Mouse (Mus musculus) bone marrow, adult 2 months (tissue): ENCODE data around the gene Rdh16f2. TPM values are rescaled to one million over a fixed set of nuclear protein-coding genes. Genes with fewer than 3 reads are reported as not detected.
"Not testable (repeated sequence)": the region's sequence is repeated elsewhere in the genome, so short reads cannot be mapped to it uniquely, and the experiment has no call there.

Experiments
- H3K27ac ChIP-seq: fragments of 200-500 bp; 2 replicates; pipeline ENCODE4 v1.5.1; 2012; ENCODE audit warnings: low read depth, mild to moderate bottlenecking, control low read depth, inconsistent platforms, low read length; ENCODE audit not compliant: control insufficient read depth, poor library complexity, insufficient read depth
- H3K4me1 ChIP-seq: fragments of 200-500 bp; 2 replicates; pipeline ENCODE4 v1.6.1; 2011; ENCODE audit warnings: low read length; ENCODE audit not compliant: control insufficient read depth, insufficient read depth
- H3K4me3 ChIP-seq: fragments of 200-500 bp; replicated peaks from 2 replicates; pipeline ENCODE3; 2011; ENCODE audit warnings: mild to moderate bottlenecking, low read depth, low read length, control low read depth; ENCODE audit not compliant: control insufficient read depth
- CTCF ChIP-seq: fragments of 200-500 bp; IDR thresholded peaks from 2 replicates; pipeline ENCODE4 v1.5.1; 2011; ENCODE audit warnings: low read length, control low read depth; ENCODE audit not compliant: control insufficient read depth, insufficient read depth
- POLR2A ChIP-seq: fragments of 200-500 bp; IDR thresholded peaks from 2 replicates; pipeline ENCODE4 v1.6.1; 2011; ENCODE audit warnings: low read depth, mild to moderate bottlenecking, control low read depth, low read length, borderline replicate concordance; ENCODE audit not compliant: control insufficient read depth
- WGBS: fragments of 180-500 bp; shearing (Covaris S2); methylation state at CpG from one replicate; pipeline ENCODE4 v1.1.7; 2018; 5-methylcytosine and 5-hydroxymethylcytosine counted together
- polyA plus RNA-seq: library from polyadenylated mRNA; stranded (reverse); fragments of >200 nt; gene quantifications from 2 replicates; pipeline ENCODE4 v1.2.4, GENCODE M21; 2011; ENCODE audit warnings: low replicate concordance; ENCODE audit not compliant: missing spikeins, insufficient read depth, insufficient read length

Rdh16f2 gene
- polyA plus RNA-seq, 1 experiment, result not detected

- H3K4me1 ChIP-seq, result no peaks in the 10 kb centered on the region
- WGBS, result 93% methylated on average over 4 of the region's 4 CpGs
- H3K4me3 ChIP-seq, result no peak overlapping the region
- no peak for TF ChIP-seq POLR2A
- no peak for TF ChIP-seq CTCF
- no peak overlapping the region for H3K27ac ChIP-seq
These were observed 14.8 kb downstream of the Rdh16f2 start for GRCm38 (mm10) chr10:127881041-127881440.

- Histone ChIP-seq H3K4me1 (no peaks in the 10 kb centered on the region), H3K4me3 (no peak overlapping the region), H3K27ac (no peak overlapping the region)
- 68% methylated on average over 1 of the region's 1 CpGs for WGBS
- no peak for TF ChIP-seq POLR2A
- TF ChIP-seq CTCF, result no peak
These were observed 20.3 kb downstream of the Rdh16f2 start for GRCm38 (mm10) chr10:127886551-127886950.

GRCm38 (mm10) chr10:127886971-127887370, 20.7 kb downstream of the Rdh16f2 start:
- 77% methylated on average over 4 of the region's 4 CpGs for WGBS
- no peak for TF ChIP-seq CTCF
- TF ChIP-seq POLR2A, result no peak
- Histone ChIP-seq H3K27ac (no peak overlapping the region), H3K4me1 (no peaks in the 10 kb centered on the region), H3K4me3 (no peak overlapping the region)

- no peak for TF ChIP-seq POLR2A
- Histone ChIP-seq H3K4me3 (no peak within 1 kb of the TSS), H3K27ac (no peak within 1 kb of the TSS), H3K4me1 (no peaks in the 10 kb centered on the region)
These were observed 22.3 kb downstream of the Rdh16f2 start, which contains the start of gene Rdh7 for GRCm38 (mm10) chr10:127888605-127889004. Rdh7 (minus strand) TSS chr10:127888817.

GRCm38 (mm10) chr10:127891481-127891880, 25.2 kb downstream of the Rdh16f2 start:
- H3K27ac ChIP-seq, result no peak overlapping the region
- no peak overlapping the region for H3K4me3 ChIP-seq
- no peaks in the 10 kb centered on the region for H3K4me1 ChIP-seq
- TF ChIP-seq CTCF, result no peak
- no peak for TF ChIP-seq POLR2A
- WGBS, result 45% methylated on average over 1 of the region's 1 CpGs

- not testable (repeated sequence) for H3K27ac ChIP-seq, H3K4me1 ChIP-seq, H3K4me3 ChIP-seq
- WGBS, result 46% methylated on average over 5 of the region's 5 CpGs
These were observed 27.1 kb downstream of the Rdh16f2 start for GRCm38 (mm10) chr10:127893163-127894022.

GRCm38 (mm10) chr10:127896705-127897104, 30.4 kb downstream of the Rdh16f2 start:
- Histone ChIP-seq H3K27ac (no peak overlapping the region), H3K4me3 (no peak overlapping the region), H3K4me1 (no peaks in the 10 kb centered on the region)
- no peak for TF ChIP-seq POLR2A
- no peak for TF ChIP-seq CTCF
- WGBS, result 48% methylated on average over 5 of the region's 5 CpGs

GRCm38 (mm10) chr10:127897506-127897905, 31.2 kb downstream of the Rdh16f2 start:
- 68% methylated on average over 3 of the region's 3 CpGs for WGBS
- no peak for TF ChIP-seq POLR2A
- TF ChIP-seq CTCF, result no peak
- H3K4me1 ChIP-seq, result no peaks in the 10 kb centered on the region

GRCm38 (mm10) chr10:127898218-127898617, 31.9 kb downstream of the Rdh16f2 start, which contains the start of gene Sdr9c7:
Sdr9c7 (plus strand) TSS chr10:127898518.
- 64% methylated on average over 2 of the region's 2 CpGs for WGBS
- TF ChIP-seq CTCF (no peak), POLR2A (no peak)
- Histone ChIP-seq H3K27ac (no peak within 1 kb of the TSS), H3K4me1 (no peaks in the 10 kb centered on the region), H3K4me3 (no peak within 1 kb of the TSS)

More at GRCm38 (mm10) chr10:127897506-127897905, 31.2 kb downstream of the Rdh16f2 start:
- Histone ChIP-seq H3K4me3 (no peak overlapping the region), H3K27ac (no peak overlapping the region)
